Mouse (Mus musculus) cerebellum, adult 9-10 months (tissue): ENCODE results near the gene Cfap221.
A peak's percentile ranks its signal among the peaks of the same experiment; 100 is the strongest.

Source experiments
- DNase-seq: peaks from one replicate; pipeline ENCODE4 v3.0.0; 2022

Cfap221 gene

GRCm38 (mm10) chr1:119899195-119900123, 97.6 kb downstream of the Cfap221 start:
- no peak for DNase-seq

GRCm38 (mm10) chr1:119894936-119895335, 102.1 kb downstream of the Cfap221 start:
- peak; percentile 71 for DNase-seq

- no peak for DNase-seq
These were observed 103.4 kb downstream of the Cfap221 start for GRCm38 (mm10) chr1:119893600-119893999.

DNA sequence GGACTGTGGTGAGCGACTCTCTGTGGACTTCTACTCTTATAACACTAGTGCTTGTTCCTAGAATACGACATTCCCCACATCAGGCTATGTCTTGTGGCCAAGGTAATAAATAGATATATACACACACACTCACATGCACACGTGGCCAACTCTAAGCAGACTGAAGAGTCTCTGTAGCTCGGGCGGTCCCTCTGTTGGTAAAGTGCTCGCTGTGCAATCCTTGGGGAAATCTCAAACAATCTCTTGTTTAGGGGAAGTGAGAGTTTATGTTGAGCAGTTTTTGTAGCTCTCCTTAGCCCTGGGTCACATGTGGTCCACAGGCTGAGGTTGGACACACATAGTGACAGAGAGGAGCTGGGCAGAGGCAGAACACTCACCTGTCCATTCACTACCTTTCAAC, 104.1 kb downstream of the Cfap221 start:
- no peak for DNase-seq

GRCm38 (mm10) chr1:119891865-119892264, 105.2 kb downstream of the Cfap221 start:
- DNase-seq = peak; percentile 61

DNA sequence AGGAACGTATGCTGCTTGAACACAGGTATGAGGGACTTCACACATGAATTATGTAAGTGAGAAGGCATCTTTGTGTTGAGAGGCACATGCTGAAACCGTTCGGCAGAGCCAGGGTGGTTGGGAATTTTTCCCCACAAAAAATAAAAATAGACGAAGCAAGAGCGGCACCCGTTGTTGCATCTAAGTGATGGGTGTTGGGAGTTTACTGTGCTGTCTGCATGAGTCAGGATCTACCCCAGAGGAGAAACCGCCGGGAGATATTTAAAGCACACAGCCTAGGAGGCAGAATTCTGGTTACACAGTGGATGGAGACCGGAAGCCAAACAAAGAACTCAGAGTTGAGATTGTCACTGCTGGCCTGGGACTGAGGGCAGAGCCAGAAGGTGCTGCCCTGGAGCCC, 105.9 kb downstream of the Cfap221 start:
- no peak for DNase-seq

DNA sequence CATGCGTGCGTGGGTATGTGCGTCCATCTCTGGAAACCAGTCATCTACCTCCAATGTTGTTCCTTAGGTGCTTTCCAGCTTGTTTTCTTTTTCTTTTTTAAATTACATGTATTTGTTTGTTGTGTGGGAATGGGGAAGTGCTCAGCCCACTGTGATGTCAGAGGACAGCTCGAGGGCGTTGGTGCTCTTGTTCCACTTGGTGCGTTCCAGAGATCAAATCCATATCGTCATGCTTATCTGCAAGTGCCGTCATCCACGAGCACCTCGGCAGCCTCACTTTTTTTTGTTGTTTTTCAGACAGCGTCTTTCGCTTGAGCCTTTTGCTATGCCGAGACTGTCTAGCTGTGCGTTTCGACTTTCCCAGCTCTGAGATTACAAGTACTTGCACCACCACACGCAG, 107.7 kb downstream of the Cfap221 start:
- no peak for DNase-seq

GRCm38 (mm10) chr1:119886320-119886719, 110.7 kb downstream of the Cfap221 start:
- no peak for DNase-seq

DNA sequence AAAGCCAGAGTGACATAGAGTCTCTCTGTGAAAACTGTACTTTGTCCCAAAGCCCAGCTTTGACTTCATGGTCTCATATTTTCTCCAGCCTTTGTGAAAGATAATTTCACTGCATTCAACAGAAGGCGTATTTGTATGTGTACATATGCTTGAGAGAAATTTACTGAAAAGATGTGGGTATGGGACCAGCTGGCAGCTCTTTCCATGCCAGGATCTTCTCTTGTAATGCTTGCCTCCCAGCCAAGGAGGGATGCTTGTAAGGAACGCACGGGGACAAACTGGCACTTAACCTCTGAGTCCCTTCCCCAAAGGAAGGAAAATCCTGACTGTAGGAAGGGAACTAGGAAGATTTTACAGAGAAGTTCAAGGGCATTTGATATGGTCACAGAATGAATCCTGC, 112.8 kb downstream of the Cfap221 start:
- no peak for DNase-seq

- no peak for DNase-seq
These were observed 118.1 kb downstream of the Cfap221 start for GRCm38 (mm10) chr1:119878909-119879308.

DNA sequence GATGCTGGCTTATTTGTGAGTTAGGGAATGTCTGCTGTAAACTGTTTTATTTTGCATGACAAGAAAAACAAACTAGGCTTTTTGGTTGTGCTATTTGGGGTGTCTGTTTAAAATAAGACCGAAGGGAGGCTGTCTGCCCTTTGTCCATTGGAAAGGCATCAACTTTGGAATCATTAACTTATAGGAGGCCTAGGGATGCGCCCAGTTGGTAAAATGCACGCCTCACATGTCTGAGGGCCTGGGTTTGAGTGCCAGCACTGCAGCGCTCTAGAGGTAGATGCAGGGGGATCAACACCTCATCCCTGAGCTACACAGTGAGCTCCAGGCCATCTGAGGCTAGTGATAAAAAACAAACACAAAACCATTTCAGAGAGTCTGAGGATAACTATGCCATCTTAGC, 119.6 kb downstream of the Cfap221 start:
- no peak for DNase-seq
